Mouse (Mus musculus) neural tube, embryonic 11.5 days (tissue): ENCODE measurements around the gene Igflr1. TPM values are rescaled to one million over a fixed set of nuclear protein-coding genes. Genes with fewer than 3 reads are reported as not detected.
A peak's percentile ranks its signal among the peaks of the same experiment; 100 is the strongest.

Source experiments
- ATAC-seq: fragments of 200-750 bp; cut with Nextera tagmentation; 2 replicates; pipeline ENCODE4 v1.8.0; 2017; ENCODE audit warnings: moderate number of reproducible peaks, mild to moderate bottlenecking, moderate TSS enrichment, moderate library complexity; ENCODE audit not compliant: insufficient read depth, low FRiP score, low TSS enrichment
- DNase-seq: peaks from one replicate; pipeline ENCODE4 v3.0.0-alpha.2; 2015; ENCODE audit warnings: low spot score
- H3K27ac ChIP-seq: fragments of 300-500 bp; sonication (generic); 2 replicates; pipeline ENCODE4 v1.5.1; 2014; ENCODE audit warnings: low read depth, mild to moderate bottlenecking, low read length
- H3K27me3 ChIP-seq: fragments of 300-500 bp; sonication (generic); 2 replicates; pipeline ENCODE4 v1.6.1; 2014; ENCODE audit warnings: mild to moderate bottlenecking, low read length, mixed read lengths; ENCODE audit not compliant: control insufficient read depth, insufficient read depth
- H3K36me3 ChIP-seq: fragments of 300-500 bp; sonication (generic); 2 replicates; pipeline ENCODE4 v1.6.1; 2014; ENCODE audit warnings: mild to moderate bottlenecking, low read length, moderate library complexity, mixed read lengths; ENCODE audit not compliant: control insufficient read depth, insufficient read depth
- H3K4me1 ChIP-seq: fragments of 300-500 bp; sonication (generic); 2 replicates; pipeline ENCODE4 v1.6.1; 2014; ENCODE audit warnings: low read length, mixed read lengths; ENCODE audit not compliant: control insufficient read depth, insufficient read depth
- H3K4me2 ChIP-seq: fragments of 300-500 bp; sonication (generic); 2 replicates; pipeline ENCODE4 v1.6.1; 2014; ENCODE audit warnings: low read depth, mild to moderate bottlenecking, moderate library complexity
- H3K4me3 ChIP-seq: fragments of 300-500 bp; sonication (generic); 2 replicates; pipeline ENCODE4 v1.5.1; 2014; ENCODE audit warnings: low read depth, low read length
- H3K9ac ChIP-seq: fragments of 300-500 bp; sonication (generic); 2 replicates; pipeline ENCODE4 v1.6.1; 2014; ENCODE audit warnings: mild to moderate bottlenecking, low read length
- H3K9me3 ChIP-seq: fragments of 300-500 bp; sonication (generic); 2 replicates; pipeline ENCODE4 v1.6.1; 2016; ENCODE audit warnings: low read length; ENCODE audit not compliant: control insufficient read depth
- WGBS: fragments of 180-500 bp; shearing (Covaris S2); extraction: QIAGEN DNeasy Blood & Tissue Kit; methylation state at CpG from one replicate; pipeline ENCODE4 v1.1.7; 2014; 5-methylcytosine and 5-hydroxymethylcytosine counted together
- polyA plus RNA-seq: library from polyadenylated mRNA; unstranded; fragments of >200 nt; fragmentation: Nextera tagmentation; extraction: Ambion mirVana; gene quantifications from 2 replicates; pipeline ENCODE4 v1.2.1, GENCODE M21; 2014

The Igflr1 gene
- polyA plus RNA-seq, 1 experiment from 2014 or later = 3.6 TPM

DNA sequence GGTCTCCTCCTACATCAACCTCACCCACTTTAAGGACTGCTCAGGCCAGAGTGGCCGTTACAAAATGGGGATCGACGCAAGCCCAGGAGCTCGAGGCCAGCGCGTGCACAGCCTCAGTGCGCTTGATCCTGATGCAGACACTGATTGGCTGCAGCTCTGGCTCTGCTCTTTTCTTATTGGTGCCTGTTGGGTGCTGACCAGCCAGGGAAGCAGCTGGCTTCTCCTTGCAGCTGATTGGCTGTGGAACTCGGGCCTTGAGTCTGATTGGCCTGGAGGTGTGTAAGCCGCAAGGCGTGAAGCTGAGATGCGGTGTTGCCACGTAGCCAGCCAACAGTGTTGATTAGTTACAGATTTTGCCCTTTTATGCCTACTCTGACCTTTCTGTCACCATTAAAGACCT lies 33.6 kb downstream of the Igflr1 start, which contains the start of gene Zbtb32:
TSS of gene Zbtb32 (minus strand) at position 124 of the 400 bp plus-strand sequence.
- H3K9me3 ChIP-seq = no peaks in the 10 kb centered on the region
- no peak within 1 kb of the TSS for H3K4me3 ChIP-seq
- H3K27me3 ChIP-seq = no peaks in the 10 kb centered on the region
- H3K9ac ChIP-seq = no peak within 1 kb of the TSS
- no peaks in the 10 kb centered on the region for H3K4me1 ChIP-seq
- no peak for DNase-seq
- ATAC-seq = no peak
- no peaks in the 10 kb centered on the region for H3K36me3 ChIP-seq
- no peak within 1 kb of the TSS for H3K27ac ChIP-seq
- no peak within 1 kb of the TSS for H3K4me2 ChIP-seq
- 94% methylated on average over 12 of the region's 12 CpGs for WGBS

DNA sequence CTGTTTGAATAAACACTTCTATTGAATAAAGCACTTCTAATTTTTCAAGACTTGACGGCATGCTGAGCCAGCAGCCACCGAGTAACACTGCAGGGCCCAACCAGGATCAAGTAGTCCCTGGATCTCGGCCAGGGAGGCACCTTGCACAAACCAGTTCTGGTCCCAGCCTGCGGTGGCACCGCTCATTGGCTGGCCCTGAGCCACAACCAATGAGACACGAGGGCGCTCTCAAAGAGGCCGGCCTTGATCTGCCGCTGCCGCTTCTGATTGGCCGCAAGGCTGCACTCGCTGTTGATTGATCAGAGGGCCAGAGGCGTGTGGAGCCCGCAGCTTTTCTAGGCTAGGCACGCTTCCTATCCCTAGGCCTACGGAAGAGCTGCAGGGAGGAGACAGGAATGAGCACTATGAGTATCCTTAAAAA lies 34.7 kb downstream of the Igflr1 start:
- H3K27me3 ChIP-seq = no peaks in the 10 kb centered on the region
- DNase-seq (peak; percentile 88), ATAC-seq (peak; percentile 99)
- no peaks in the 10 kb centered on the region for H3K36me3 ChIP-seq
- H3K27ac ChIP-seq = no peak overlapping the region
- H3K4me3 ChIP-seq = no peak overlapping the region
- H3K9ac ChIP-seq = no peak overlapping the region
- no peak overlapping the region for H3K4me2 ChIP-seq
- WGBS = 1% methylated on average over 16 of the region's 16 CpGs
- no peaks in the 10 kb centered on the region for H3K4me1 ChIP-seq
- no peaks in the 10 kb centered on the region for H3K9me3 ChIP-seq

DNA sequence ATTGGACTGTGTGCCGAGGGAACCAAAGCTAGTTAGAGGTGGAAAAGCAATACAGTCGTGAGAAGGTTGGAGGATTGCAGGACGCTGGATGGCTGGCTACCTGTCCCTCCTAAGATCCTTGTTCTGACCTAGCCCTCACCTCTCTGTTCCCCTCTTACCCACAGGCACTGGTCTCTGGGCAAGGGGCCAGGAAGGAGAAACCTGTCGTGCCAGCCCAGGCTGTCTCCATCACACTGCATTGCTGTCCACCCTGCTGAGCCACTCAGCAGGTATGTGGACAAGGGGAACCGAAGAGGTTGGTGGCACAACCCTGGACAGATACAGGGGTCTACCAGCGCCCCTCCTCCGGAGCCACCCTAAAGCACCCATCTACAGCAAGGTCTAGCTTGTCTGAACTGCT lies 35.4 kb downstream of the Igflr1 start:
- H3K27me3 ChIP-seq = no peaks in the 10 kb centered on the region
- no peak for DNase-seq
- H3K36me3 ChIP-seq = no peaks in the 10 kb centered on the region
- no peak for ATAC-seq
- no peak overlapping the region for H3K4me3 ChIP-seq
- no peaks in the 10 kb centered on the region for H3K9me3 ChIP-seq
- H3K4me2 ChIP-seq = no peak overlapping the region
- WGBS = 72% methylated on average over 7 of the region's 7 CpGs
- H3K9ac ChIP-seq = no peak overlapping the region
- no peak overlapping the region for H3K27ac ChIP-seq
- no peaks in the 10 kb centered on the region for H3K4me1 ChIP-seq

DNA sequence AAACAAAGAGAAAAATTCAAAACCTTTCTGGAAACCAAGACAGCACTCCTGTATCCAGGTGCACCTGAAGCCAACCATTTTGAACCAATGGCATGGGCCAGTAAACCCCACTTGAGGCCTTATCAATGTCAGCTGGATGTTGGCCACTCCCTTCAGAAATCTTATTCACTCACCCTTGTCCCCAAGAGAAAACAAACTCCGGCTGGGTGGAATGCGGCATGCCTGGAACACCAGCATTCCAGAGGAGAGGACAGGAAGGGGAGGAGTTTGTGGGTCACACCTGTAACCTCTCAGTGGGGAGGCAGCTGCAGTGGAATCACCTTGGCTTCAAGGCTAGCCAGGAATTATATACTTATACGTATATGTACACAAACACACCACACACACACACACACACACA lies 37.4 kb downstream of the Igflr1 start:
- Histone ChIP-seq H3K9me3 (no peaks in the 10 kb centered on the region), H3K4me1 (no peaks in the 10 kb centered on the region), H3K27me3 (no peaks in the 10 kb centered on the region), H3K27ac (no peak overlapping the region), H3K4me2 (no peak overlapping the region), H3K4me3 (no peak overlapping the region), H3K9ac (no peak overlapping the region), H3K36me3 (no peaks in the 10 kb centered on the region)
- ATAC-seq (no peak), DNase-seq (no peak)
- WGBS = 41% methylated on average over 3 of the region's 3 CpGs

DNA sequence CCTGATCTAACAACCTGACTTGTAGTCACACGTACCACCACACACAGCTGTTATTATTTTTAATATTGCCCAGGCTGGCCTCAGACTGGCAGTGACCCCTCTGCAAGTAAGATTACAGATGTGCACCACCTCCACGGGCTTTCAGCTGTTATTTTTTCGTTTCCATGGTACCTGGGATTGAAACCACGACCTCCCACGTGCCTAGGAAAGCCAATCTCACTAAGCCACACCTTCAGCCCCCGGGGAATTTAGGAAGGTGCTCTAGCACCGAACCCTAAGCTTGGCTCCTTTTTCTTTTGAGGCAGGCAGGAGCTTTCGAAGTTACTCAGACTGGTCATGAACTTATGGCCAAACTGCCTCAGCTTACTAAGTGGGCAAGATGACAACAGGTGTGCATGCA lies 39.2 kb downstream of the Igflr1 start:
- H3K27me3 ChIP-seq = no peaks in the 10 kb centered on the region
- H3K4me3 ChIP-seq = no peak overlapping the region
- DNase-seq = no peak
- no peaks in the 10 kb centered on the region for H3K9me3 ChIP-seq
- no peak for ATAC-seq
- no peak overlapping the region for H3K4me2 ChIP-seq
- no peaks in the 10 kb centered on the region for H3K36me3 ChIP-seq
- 64% methylated on average over 8 of the region's 8 CpGs for WGBS
- no peaks in the 10 kb centered on the region for H3K4me1 ChIP-seq
- no peak overlapping the region for H3K27ac ChIP-seq
- no peak overlapping the region for H3K9ac ChIP-seq

DNA sequence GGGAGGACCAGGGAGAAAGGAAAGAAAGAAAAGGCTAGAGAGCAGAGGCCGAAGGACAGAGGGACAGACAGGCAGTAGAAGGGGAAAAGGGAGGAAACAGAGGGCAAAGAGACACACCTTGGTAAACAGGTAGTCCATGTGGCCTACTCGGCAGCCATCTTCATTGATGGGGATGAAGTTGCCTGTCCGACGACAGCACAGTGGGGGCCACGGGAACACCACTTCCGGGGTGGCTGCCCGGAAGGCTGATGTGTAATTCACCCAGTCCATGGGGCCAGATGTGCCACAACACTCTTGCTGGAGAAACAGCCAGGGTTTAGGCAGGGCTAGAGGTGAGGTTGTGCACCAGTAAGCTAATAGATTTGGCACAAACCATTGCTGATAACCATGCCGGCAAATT lies 39.7 kb downstream of the Igflr1 start:
- no peaks in the 10 kb centered on the region for H3K9me3 ChIP-seq
- no peaks in the 10 kb centered on the region for H3K27me3 ChIP-seq
- H3K36me3 ChIP-seq = no peaks in the 10 kb centered on the region
- no peak for ATAC-seq
- no peak overlapping the region for H3K27ac ChIP-seq
- H3K9ac ChIP-seq = no peak overlapping the region
- H3K4me2 ChIP-seq = no peak overlapping the region
- 91% methylated on average over 8 of the region's 8 CpGs for WGBS
- no peaks in the 10 kb centered on the region for H3K4me1 ChIP-seq
- DNase-seq = no peak
- H3K4me3 ChIP-seq = no peak overlapping the region

DNA sequence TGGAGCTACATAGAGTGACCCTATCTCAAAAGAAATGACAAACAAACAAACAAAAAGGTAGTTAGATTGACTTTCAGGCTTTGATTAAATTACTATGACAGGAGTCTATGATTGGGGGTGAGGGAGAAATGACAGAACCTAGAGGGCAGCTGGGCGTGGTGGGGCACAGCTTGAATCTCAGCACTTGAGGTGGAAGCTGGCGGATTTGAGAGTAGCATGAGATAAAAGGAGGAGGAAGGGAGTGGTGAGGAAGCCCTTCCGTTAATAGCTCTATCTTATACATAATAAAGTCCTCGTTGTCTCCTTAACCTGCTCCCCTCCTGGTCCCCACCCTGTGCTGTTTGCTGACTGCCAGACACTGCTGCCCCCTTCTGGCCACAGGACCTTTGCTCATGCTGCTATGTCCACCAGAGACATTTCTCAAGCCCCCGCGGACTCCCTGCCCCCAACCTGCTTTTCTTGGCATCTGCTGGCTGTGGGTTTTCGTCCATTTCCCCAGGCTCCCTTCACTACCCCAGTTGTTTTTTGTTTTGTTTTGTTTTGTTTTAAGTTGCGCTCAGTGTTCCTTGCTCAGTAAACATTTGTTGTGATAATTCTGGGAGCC lies 42.6 kb downstream of the Igflr1 start:
- no peak overlapping the region for H3K4me2 ChIP-seq
- DNase-seq = peak; percentile 68
- no peak overlapping the region for H3K27ac ChIP-seq
- H3K4me3 ChIP-seq = no peak overlapping the region
- H3K27me3 ChIP-seq = no peaks in the 10 kb centered on the region
- 27% methylated on average over 8 of the region's 8 CpGs for WGBS
- no peaks in the 10 kb centered on the region for H3K4me1 ChIP-seq
- H3K36me3 ChIP-seq = no peaks in the 10 kb centered on the region
- no peak for ATAC-seq
- H3K9me3 ChIP-seq = no peaks in the 10 kb centered on the region
- H3K9ac ChIP-seq = no peak overlapping the region

DNA sequence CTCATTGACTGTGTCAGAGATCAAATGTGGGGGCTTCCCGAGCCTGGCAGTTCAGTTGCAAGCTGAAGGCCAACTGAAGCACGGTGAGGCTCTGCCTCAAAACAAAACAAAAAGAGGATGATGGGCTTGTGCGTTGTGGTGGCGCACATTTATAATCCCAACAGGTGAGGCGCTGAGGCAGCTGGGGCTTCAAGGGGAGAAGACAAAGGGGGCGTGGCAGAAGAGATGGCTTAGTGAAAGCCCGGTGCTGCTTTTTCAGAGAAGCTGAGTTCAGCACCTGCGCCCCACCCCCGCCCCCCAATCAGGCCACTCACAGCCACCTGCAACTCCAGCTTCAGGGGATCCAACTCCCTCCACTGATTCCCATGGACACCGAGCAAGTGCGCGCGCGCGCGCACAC lies 43.2 kb downstream of the Igflr1 start:
- Histone ChIP-seq H3K4me2 (no peak overlapping the region), H3K36me3 (no peaks in the 10 kb centered on the region), H3K4me3 (no peak overlapping the region), H3K4me1 (no peaks in the 10 kb centered on the region), H3K9ac (no peak overlapping the region), H3K27me3 (no peaks in the 10 kb centered on the region), H3K9me3 (no peaks in the 10 kb centered on the region), H3K27ac (no peak overlapping the region)
- WGBS = 47% methylated on average over 16 of the region's 16 CpGs
- no peak for ATAC-seq
- DNase-seq = no peak

DNA sequence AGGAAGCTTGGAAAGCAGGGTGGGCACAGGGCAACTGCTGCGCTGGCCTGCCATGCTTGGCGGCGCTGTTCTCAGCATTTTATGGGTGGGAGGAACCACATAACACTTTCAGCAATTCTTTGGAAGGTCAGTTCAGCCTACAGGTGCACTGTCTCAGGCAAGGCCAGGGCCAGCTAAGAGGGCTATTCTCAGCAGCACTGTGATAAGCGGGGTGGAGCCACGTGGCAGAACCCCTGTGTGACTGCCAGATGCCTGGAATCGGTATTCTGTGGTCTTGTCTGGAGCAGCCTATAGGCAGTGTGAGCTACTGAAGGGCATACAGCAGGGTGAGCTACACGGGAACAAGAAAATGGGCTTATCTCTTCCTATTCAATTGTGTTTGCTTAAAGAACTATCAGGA lies 44.8 kb downstream of the Igflr1 start:
- H3K4me3 ChIP-seq = no peak overlapping the region
- H3K4me1 ChIP-seq = no peaks in the 10 kb centered on the region
- H3K4me2 ChIP-seq = no peak overlapping the region
- 65% methylated on average over 7 of the region's 7 CpGs for WGBS
- DNase-seq (no peak), ATAC-seq (no peak)
- no peaks in the 10 kb centered on the region for H3K27me3 ChIP-seq
- no peak overlapping the region for H3K27ac ChIP-seq
- H3K36me3 ChIP-seq = no peaks in the 10 kb centered on the region
- no peak overlapping the region; the same call in 1 of the 2 replicates for H3K9ac ChIP-seq
- no peaks in the 10 kb centered on the region for H3K9me3 ChIP-seq
